Mouse (Mus musculus) retina, embryonic 14.5 days (tissue): ENCODE data around the gene Hist1h2ae.
"Not testable (repeated sequence)": the region's sequence is repeated elsewhere in the genome, so short reads cannot be mapped to it uniquely, and the experiment has no call there.

ENCODE experiments used
- DNase-seq: peaks from one replicate; pipeline ENCODE4 v3.0.0-alpha.2; 2015; ENCODE audit warnings: low spot score

The Hist1h2ae gene

GRCm38 (mm10) chr13:23539821-23540220 lies 31.2 kb downstream of the Hist1h2ae start:
- not testable (repeated sequence) for DNase-seq

GRCm38 (mm10) chr13:23538249-23538648 lies 32.8 kb downstream of the Hist1h2ae start:
- DNase-seq = no peak

- DNase-seq = no peak
Measured at GRCm38 (mm10) chr13:23537006-23537710, 33.9 kb downstream of the Hist1h2ae start.

- DNase-seq = no peak
Measured at GRCm38 (mm10) chr13:23536076-23536822, 34.8 kb downstream of the Hist1h2ae start.

- peak; percentile 92 for DNase-seq
Measured at GRCm38 (mm10) chr13:23535137-23536075, 35.6 kb downstream of the Hist1h2ae start, which contains the start of gene Hist1h3g. Gene Hist1h3g (plus strand): TSS chr13:23535422.

GRCm38 (mm10) chr13:23534368-23535131 lies 36.5 kb downstream of the Hist1h2ae start:
- DNase-seq = no peak

GRCm38 (mm10) chr13:23533560-23534367 lies 37.3 kb downstream of the Hist1h2ae start, which contains the start of gene Hist1h2af:
Gene Hist1h2af (plus strand): TSS chr13:23533906.
- peak; percentile 88 for DNase-seq

- DNase-seq = no peak
Measured at GRCm38 (mm10) chr13:23532262-23533075, 38.6 kb downstream of the Hist1h2ae start.

- peak; percentile 100 for DNase-seq
Measured at GRCm38 (mm10) chr13:23530901-23531875, 39.8 kb downstream of the Hist1h2ae start, which contains the start of gene Hist1h4h. Gene Hist1h4h (plus strand): TSS chr13:23531050.

GRCm38 (mm10) chr13:23530181-23530900 lies 40.7 kb downstream of the Hist1h2ae start:
- peak; percentile 85 for DNase-seq

GRCm38 (mm10) chr13:23529480-23530165 lies 41.4 kb downstream of the Hist1h2ae start:
- DNase-seq = no peak

- no peak for DNase-seq
Measured at GRCm38 (mm10) chr13:23529005-23529404, 42.0 kb downstream of the Hist1h2ae start.

- peak; percentile 98 for DNase-seq
Measured at GRCm38 (mm10) chr13:23526312-23526711, 44.7 kb downstream of the Hist1h2ae start.

- peak; percentile 69 for DNase-seq
Measured at GRCm38 (mm10) chr13:23525901-23526300, 45.1 kb downstream of the Hist1h2ae start.

GRCm38 (mm10) chr13:23524654-23525053 lies 46.4 kb downstream of the Hist1h2ae start:
- peak; percentile 94 for DNase-seq

- DNase-seq = no peak
Measured at GRCm38 (mm10) chr13:23523976-23524375, 47.0 kb downstream of the Hist1h2ae start.

- DNase-seq = peak; percentile 82
Measured at GRCm38 (mm10) chr13:23521703-23522102, 49.3 kb downstream of the Hist1h2ae start.
